Mouse (Mus musculus) hindbrain, embryonic 13.5 days (tissue): ENCODE results near the gene Six5. TPM values are rescaled to one million over a fixed set of nuclear protein-coding genes. Genes with fewer than 3 reads are reported as not detected.

Experiments
- ATAC-seq: fragments of 200-750 bp; cut with Nextera tagmentation; 2 replicates; pipeline ENCODE4 v1.8.0; 2017; ENCODE audit warnings: moderate TSS enrichment; ENCODE audit not compliant: low FRiP score
- H3K27ac ChIP-seq: fragments of 300-500 bp; sonication (generic); 2 replicates; pipeline ENCODE4 v1.5.1; 2015; ENCODE audit warnings: inconsistent platforms, mild to moderate bottlenecking, moderate library complexity
- H3K27me3 ChIP-seq: fragments of 300-500 bp; sonication (generic); 2 replicates; pipeline ENCODE4 v1.6.1; 2015; ENCODE audit warnings: mild to moderate bottlenecking, inconsistent platforms
- H3K36me3 ChIP-seq: fragments of 300-500 bp; sonication (generic); 2 replicates; pipeline ENCODE4 v1.6.1; 2015; ENCODE audit warnings: mild to moderate bottlenecking, inconsistent platforms
- H3K4me1 ChIP-seq: fragments of 300-500 bp; sonication (generic); replicated peaks from 2 replicates; pipeline ENCODE4 v1.6.1; 2015; ENCODE audit warnings: inconsistent platforms
- H3K4me2 ChIP-seq: fragments of 300-500 bp; sonication (generic); 2 replicates; pipeline ENCODE4 v1.6.1; 2015; ENCODE audit warnings: inconsistent platforms, mild to moderate bottlenecking, moderate library complexity
- H3K4me3 ChIP-seq: fragments of 300-500 bp; sonication (generic); 2 replicates; pipeline ENCODE4 v1.5.1; 2015; ENCODE audit warnings: mild to moderate bottlenecking, inconsistent platforms
- H3K9ac ChIP-seq: fragments of 300-500 bp; sonication (generic); 2 replicates; pipeline ENCODE4 v1.6.1; 2015; ENCODE audit warnings: mild to moderate bottlenecking, inconsistent platforms
- H3K9me3 ChIP-seq: fragments of 300-500 bp; sonication (generic); 2 replicates; pipeline ENCODE4 v1.6.1; 2016; ENCODE audit warnings: inconsistent platforms
- WGBS: fragments of 180-500 bp; shearing (Covaris S2); methylation state at CpG from one replicate; pipeline ENCODE4 v1.1.7; 2015; 5-methylcytosine and 5-hydroxymethylcytosine counted together
- polyA plus RNA-seq: library from polyadenylated mRNA; unstranded; fragments of >200 nt; fragmentation: Nextera tagmentation; extraction: Ambion mirVana; gene quantifications from 2 replicates; pipeline ENCODE4 v1.2.1, GENCODE M21; 2015

Gene Six5
- 2.4 and 2.8 TPM in 2 replicates for polyA plus RNA-seq

- no peaks in the 10 kb centered on the region for H3K9me3 ChIP-seq
- H3K4me3 ChIP-seq = peak within 1 kb of the TSS; percentile 55
- peaks cover 62% of the 10 kb centered on the region for H3K27me3 ChIP-seq
- ATAC-seq = no peak
- peak within 1 kb of the TSS; percentile 76 for H3K9ac ChIP-seq
- H3K27ac ChIP-seq = peak within 1 kb of the TSS; percentile 85
- H3K4me1 ChIP-seq = peaks cover 55% of the 10 kb centered on the region
- H3K4me2 ChIP-seq = peak within 1 kb of the TSS; percentile 96
- 2% methylated on average over 22 of the region's 36 CpGs for WGBS
- peaks cover 31% of the 10 kb centered on the region for H3K36me3 ChIP-seq
Measured at GRCm38 (mm10) chr7:19094471-19094825, at the start of gene Six5. Gene Six5 (plus strand): TSS chr7:19094594.

GRCm38 (mm10) chr7:19044616-19045015 is 49.8 kb upstream of the Six5 start:
- Histone ChIP-seq H3K4me2 (no peak overlapping the region), H3K27me3 (no peaks in the 10 kb centered on the region), H3K9ac (no peak overlapping the region), H3K36me3 (peaks cover 100% of the 10 kb centered on the region), H3K4me1 (no peaks in the 10 kb centered on the region), H3K4me3 (no peak overlapping the region), H3K27ac (no peak overlapping the region), H3K9me3 (no peaks in the 10 kb centered on the region)
- no peak for ATAC-seq
- WGBS = 97% methylated on average over 6 of the region's 6 CpGs

GRCm38 (mm10) chr7:19046286-19047069 is 47.9 kb upstream of the Six5 start:
- peaks cover 99% of the 10 kb centered on the region for H3K36me3 ChIP-seq
- H3K27ac ChIP-seq = no peak overlapping the region
- WGBS = 94% methylated on average over 11 of the region's 11 CpGs
- no peaks in the 10 kb centered on the region for H3K27me3 ChIP-seq
- H3K9me3 ChIP-seq = no peaks in the 10 kb centered on the region
- no peak overlapping the region for H3K9ac ChIP-seq
- no peak for ATAC-seq
- H3K4me1 ChIP-seq = no peaks in the 10 kb centered on the region
- no peak overlapping the region for H3K4me3 ChIP-seq
- no peak overlapping the region for H3K4me2 ChIP-seq

- no peak overlapping the region for H3K9ac ChIP-seq
- 91% methylated on average over 14 of the region's 14 CpGs for WGBS
- no peaks in the 10 kb centered on the region for H3K9me3 ChIP-seq
- no peaks in the 10 kb centered on the region for H3K4me1 ChIP-seq
- no peak overlapping the region for H3K27ac ChIP-seq
- H3K27me3 ChIP-seq = no peaks in the 10 kb centered on the region
- peaks cover 97% of the 10 kb centered on the region for H3K36me3 ChIP-seq
- no peak overlapping the region for H3K4me2 ChIP-seq
- no peak overlapping the region for H3K4me3 ChIP-seq
- ATAC-seq = no peak
Measured at GRCm38 (mm10) chr7:19048006-19048527, 46.3 kb upstream of the Six5 start.

GRCm38 (mm10) chr7:19049252-19049651 is 45.1 kb upstream of the Six5 start:
- no peaks in the 10 kb centered on the region for H3K27me3 ChIP-seq
- H3K9me3 ChIP-seq = no peaks in the 10 kb centered on the region
- 91% methylated on average over 5 of the region's 5 CpGs for WGBS

DNA sequence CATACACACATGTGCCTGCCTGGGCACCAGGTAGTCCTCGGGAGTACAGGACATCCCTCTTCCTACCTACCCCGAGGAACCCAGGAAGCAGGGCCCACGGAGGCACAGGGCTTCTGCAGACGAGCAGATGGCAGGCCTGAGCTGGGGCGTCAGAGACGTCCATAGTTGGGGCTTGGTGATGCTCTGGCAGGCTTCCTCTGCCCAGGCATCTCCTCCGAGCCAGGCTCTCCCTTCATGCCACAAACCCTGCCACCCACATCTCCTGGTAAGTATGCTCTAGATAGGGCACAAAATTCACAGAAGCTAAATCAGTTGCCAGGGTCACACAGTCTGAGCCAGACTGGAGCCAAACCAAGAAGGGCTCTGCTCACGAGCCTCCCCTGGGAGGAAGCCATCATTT is 44.2 kb upstream of the Six5 start:
- ATAC-seq = no peak
- Histone ChIP-seq H3K27ac (no peak overlapping the region), H3K4me1 (peaks cover 14% of the 10 kb centered on the region), H3K4me2 (no peak overlapping the region), H3K27me3 (no peaks in the 10 kb centered on the region), H3K9me3 (no peaks in the 10 kb centered on the region), H3K4me3 (no peak overlapping the region), H3K9ac (no peak overlapping the region), H3K36me3 (peaks cover 80% of the 10 kb centered on the region)
- 92% methylated on average over 8 of the region's 8 CpGs for WGBS

More at GRCm38 (mm10) chr7:19049252-19049651, 45.1 kb upstream of the Six5 start:
- Histone ChIP-seq H3K4me2 (no peak overlapping the region), H3K27ac (no peak overlapping the region), H3K9ac (no peak overlapping the region), H3K4me3 (no peak overlapping the region), H3K36me3 (peaks cover 87% of the 10 kb centered on the region), H3K4me1 (peaks cover 5% of the 10 kb centered on the region)
- no peak for ATAC-seq

- no peak overlapping the region for H3K4me3 ChIP-seq
- 70% methylated on average over 4 of the region's 4 CpGs for WGBS
- no peak overlapping the region for H3K4me2 ChIP-seq
- H3K4me1 ChIP-seq = peaks cover 16% of the 10 kb centered on the region
- ATAC-seq = no peak
- peaks cover 76% of the 10 kb centered on the region for H3K36me3 ChIP-seq
- H3K27ac ChIP-seq = no peak overlapping the region
- no peaks in the 10 kb centered on the region for H3K9me3 ChIP-seq
- no peak overlapping the region for H3K9ac ChIP-seq
- no peaks in the 10 kb centered on the region for H3K27me3 ChIP-seq
Measured at GRCm38 (mm10) chr7:19051161-19051560, 43.2 kb upstream of the Six5 start.

DNA sequence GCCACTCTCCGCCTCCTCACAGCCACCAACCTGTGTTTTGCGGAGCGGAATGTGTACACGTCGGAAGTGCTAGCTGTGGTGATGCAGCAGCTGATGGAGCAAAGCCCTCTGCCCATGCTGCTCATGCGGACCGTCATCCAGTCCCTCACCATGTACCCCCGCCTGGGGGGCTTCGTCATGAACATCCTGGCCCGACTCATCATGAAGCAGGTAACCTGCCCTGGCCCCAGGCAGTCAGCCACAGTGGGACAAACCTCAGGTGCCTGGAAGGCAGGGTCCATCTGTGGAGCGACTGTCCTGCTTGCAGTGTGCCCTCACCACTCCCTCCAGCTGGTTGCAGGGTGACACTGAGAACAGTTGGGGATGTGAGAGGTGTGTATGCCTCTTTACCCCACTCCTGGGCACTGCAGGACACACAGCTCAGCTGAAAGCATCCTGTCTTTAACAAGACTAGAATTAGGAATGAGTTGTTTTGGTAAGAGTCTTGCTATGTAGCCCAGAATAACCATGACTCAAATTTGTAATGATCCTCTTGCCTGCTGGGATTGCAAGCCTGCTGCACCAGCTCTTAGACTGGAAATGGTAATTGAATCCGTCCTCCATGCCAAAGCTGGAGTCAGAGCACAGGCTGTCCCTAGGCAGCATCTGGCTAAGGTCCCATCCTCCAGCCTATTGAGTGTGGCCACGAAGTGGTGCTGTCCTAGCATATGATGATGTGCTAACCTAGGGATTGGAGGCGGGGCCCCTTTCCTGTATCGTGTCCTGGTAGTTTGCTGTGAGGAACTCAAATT is 41.9 kb upstream of the Six5 start:
- Histone ChIP-seq H3K4me3 (no peak overlapping the region), H3K36me3 (peaks cover 62% of the 10 kb centered on the region), H3K27me3 (no peaks in the 10 kb centered on the region), H3K4me1 (peaks cover 16% of the 10 kb centered on the region), H3K9me3 (no peaks in the 10 kb centered on the region), H3K4me2 (no peak overlapping the region), H3K9ac (no peak overlapping the region), H3K27ac (no peak overlapping the region)
- no peak for ATAC-seq
- whole genome bisulfite sequencing = 87% methylated on average over 15 of the region's 15 CpGs

- ATAC-seq = no peak
- Histone ChIP-seq H3K9ac (no peak overlapping the region), H3K9me3 (no peaks in the 10 kb centered on the region), H3K27ac (no peak overlapping the region), H3K27me3 (no peaks in the 10 kb centered on the region), H3K4me2 (no peak overlapping the region), H3K4me3 (no peak overlapping the region), H3K4me1 (peaks cover 16% of the 10 kb centered on the region), H3K36me3 (peaks cover 56% of the 10 kb centered on the region)
- WGBS = 92% methylated on average over 7 of the region's 7 CpGs
Measured at GRCm38 (mm10) chr7:19053136-19053532, 41.3 kb upstream of the Six5 start.

DNA sequence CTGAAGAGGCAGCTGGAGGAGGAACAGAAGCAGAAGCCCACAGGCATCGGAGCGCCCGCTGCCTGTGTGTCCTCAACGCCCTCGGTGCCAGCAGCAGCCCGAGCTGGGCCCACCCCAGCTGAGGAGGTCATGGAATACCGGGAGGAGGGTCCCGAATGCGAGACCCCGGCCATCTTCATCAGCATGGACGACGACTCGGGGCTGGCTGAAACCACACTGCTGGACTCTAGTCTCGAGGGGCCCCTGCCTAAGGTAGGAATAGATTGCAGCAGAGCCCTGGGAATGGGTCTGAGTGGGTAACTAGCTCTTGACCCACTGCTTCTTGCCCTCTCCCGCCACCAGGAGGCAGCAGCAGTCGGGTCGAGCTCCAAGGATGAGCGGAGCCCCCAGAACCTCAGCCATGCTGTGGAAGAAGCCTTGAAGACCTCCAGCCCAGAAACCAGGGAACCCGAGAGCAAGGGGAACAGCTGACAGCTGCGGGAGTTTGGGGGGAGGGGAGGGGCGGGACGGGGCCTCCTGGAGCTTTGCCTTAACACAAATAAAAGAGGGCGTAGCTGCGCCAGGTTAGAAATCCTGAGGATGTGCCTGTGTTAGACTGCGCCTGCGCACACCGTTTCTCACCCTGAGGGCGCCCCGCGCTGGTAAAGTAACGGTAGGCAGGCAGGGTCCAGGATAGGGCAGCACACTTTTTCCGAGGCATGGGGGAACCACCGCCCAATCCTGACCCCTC is 40.2 kb upstream of the Six5 start, which contains the start of gene Rsph6a:
Gene Rsph6a (plus strand): TSS at position 644 of the 730 bp plus-strand sequence.
- 19% methylated on average over 32 of the region's 33 CpGs for WGBS
- peak within 1 kb of the TSS; percentile 29 for H3K4me3 ChIP-seq
- peak within 1 kb of the TSS; percentile 66 for H3K9ac ChIP-seq
- H3K36me3 ChIP-seq = peaks cover 45% of the 10 kb centered on the region
- no peaks in the 10 kb centered on the region for H3K27me3 ChIP-seq
- ATAC-seq = peak; percentile 58
- H3K4me2 ChIP-seq = peak within 1 kb of the TSS; percentile 51
- peak within 1 kb of the TSS; percentile 35; the same call in 1 of the 2 replicates for H3K27ac ChIP-seq
- H3K4me1 ChIP-seq = peaks cover 16% of the 10 kb centered on the region
- H3K9me3 ChIP-seq = no peaks in the 10 kb centered on the region

- ATAC-seq = peak; percentile 43; the same call in 1 of the 2 replicates
Measured at GRCm38 (mm10) chr7:19054777-19055076, 39.7 kb upstream of the Six5 start.

DNA sequence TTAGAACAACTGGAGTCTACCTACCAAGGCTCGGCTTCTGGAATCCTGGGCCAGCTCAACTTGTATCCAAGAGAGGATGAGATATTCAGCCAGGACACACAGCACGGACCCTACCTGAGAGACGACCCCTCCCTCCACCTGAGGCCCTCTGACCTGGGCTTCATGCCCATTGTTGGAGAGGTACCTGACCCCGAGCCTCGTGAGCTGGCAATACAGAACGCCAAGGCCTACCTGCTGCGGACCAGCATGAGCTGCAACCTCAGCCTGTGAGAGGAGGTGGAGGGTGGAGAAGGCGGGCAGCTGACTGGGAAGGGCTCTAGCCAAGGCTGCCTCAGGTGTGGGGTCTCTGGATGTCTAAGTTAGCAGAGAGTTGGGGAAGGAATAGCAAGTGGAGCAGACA is 39.3 kb upstream of the Six5 start:
- Histone ChIP-seq H3K27ac (no peak overlapping the region), H3K4me3 (no peak overlapping the region), H3K4me2 (no peak overlapping the region), H3K27me3 (no peaks in the 10 kb centered on the region), H3K4me1 (peaks cover 16% of the 10 kb centered on the region), H3K36me3 (peaks cover 36% of the 10 kb centered on the region), H3K9ac (no peak overlapping the region), H3K9me3 (no peaks in the 10 kb centered on the region)
- ATAC-seq = no peak
- WGBS = 93% methylated on average over 8 of the region's 8 CpGs

More at GRCm38 (mm10) chr7:19054777-19055076, 39.7 kb upstream of the Six5 start:
- Histone ChIP-seq H3K4me2 (peak overlapping the region; percentile 51), H3K9ac (peak overlapping the region; percentile 66), H3K4me1 (peaks cover 16% of the 10 kb centered on the region), H3K27ac (no peak overlapping the region), H3K36me3 (peaks cover 40% of the 10 kb centered on the region), H3K9me3 (no peaks in the 10 kb centered on the region), H3K27me3 (no peaks in the 10 kb centered on the region), H3K4me3 (peak overlapping the region; percentile 29)
- 60% methylated on average over 9 of the region's 9 CpGs for WGBS
